Mouse (Mus musculus): Measurements from ENCODE around the gene Tlnrd1.

The Tlnrd1 gene

GRCm38 (mm10) chr7:83884921-83885532 lies 922 bp upstream of the Tlnrd1 start:
- peak; percentile 35 to 65 for DNase-seq (ENCODE audit: low spot score in 2 of 2)

- DNase-seq (ENCODE audit: low spot score in 2 of 2), result peak; percentile 75 to 76
These were observed 657 bp downstream of the Tlnrd1 start for GRCm38 (mm10) chr7:83883276-83884020.

GRCm38 (mm10) chr7:83882633-83883275 lies 1.4 kb downstream of the Tlnrd1 start:
- DNase-seq (ENCODE audit: low spot score in 2 of 2), result peak; percentile 60 to 63

GRCm38 (mm10) chr7:83882150-83882632 lies 1.9 kb downstream of the Tlnrd1 start:
- DNase-seq (ENCODE audit: low spot score in 2 of 2), result peak in 1 of 2 experiments; percentile 6

- peak; percentile 8 to 18 for DNase-seq (ENCODE audit: low spot score in 2 of 2)
These were observed 5.2 kb downstream of the Tlnrd1 start for GRCm38 (mm10) chr7:83878676-83879448.

- no peak for DNase-seq (ENCODE audit: low spot score in 2 of 2)
These were observed 7.0 kb downstream of the Tlnrd1 start for GRCm38 (mm10) chr7:83877088-83877487.

- DNase-seq (ENCODE audit: low spot score in 2 of 2), result no peak
These were observed 14.1 kb downstream of the Tlnrd1 start for GRCm38 (mm10) chr7:83869839-83870543.

- no peak for DNase-seq (ENCODE audit: low spot score in 2 of 2)
These were observed 15.9 kb downstream of the Tlnrd1 start for GRCm38 (mm10) chr7:83868200-83868599.

- DNase-seq (ENCODE audit: low spot score in 2 of 2), result no peak
These were observed 20.6 kb downstream of the Tlnrd1 start for GRCm38 (mm10) chr7:83863554-83863953.

- peak; percentile 17 to 37 for DNase-seq (ENCODE audit: low spot score in 2 of 2)
These were observed 24.6 kb downstream of the Tlnrd1 start for GRCm38 (mm10) chr7:83859378-83860083.

- no peak for DNase-seq (ENCODE audit: low spot score in 2 of 2)
These were observed 26.2 kb downstream of the Tlnrd1 start for GRCm38 (mm10) chr7:83857921-83858320.

GRCm38 (mm10) chr7:83857208-83857488 lies 27.0 kb downstream of the Tlnrd1 start:
- DNase-seq (ENCODE audit: low spot score in 2 of 2), result no peak

- DNase-seq (ENCODE audit: low spot score in 2 of 2), result no peak
These were observed 27.5 kb downstream of the Tlnrd1 start for GRCm38 (mm10) chr7:83856353-83857207.

- DNase-seq (ENCODE audit: low spot score in 2 of 2), result no peak
These were observed 28.9 kb downstream of the Tlnrd1 start for GRCm38 (mm10) chr7:83855203-83855602.

GRCm38 (mm10) chr7:83852381-83853380 lies 31.4 kb downstream of the Tlnrd1 start:
- DNase-seq (ENCODE audit: low spot score in 2 of 2), result peak; percentile 27 to 29

GRCm38 (mm10) chr7:83851569-83852380 lies 32.3 kb downstream of the Tlnrd1 start:
- no peak for DNase-seq (ENCODE audit: low spot score in 2 of 2)

GRCm38 (mm10) chr7:83847187-83848075 lies 36.7 kb downstream of the Tlnrd1 start:
- no peak for DNase-seq (ENCODE audit: low spot score in 2 of 2)

Data from spleen, postnatal 36 days (tissue).